Mouse (Mus musculus): ENCODE measurements at regions not wholly inside any gene's neighbourhood (a gene's known extent, or its start where the extent isn't known, plus 50 kb on each side); places are given as distances from the start of the nearest gene placed in this dataset.

DNA sequence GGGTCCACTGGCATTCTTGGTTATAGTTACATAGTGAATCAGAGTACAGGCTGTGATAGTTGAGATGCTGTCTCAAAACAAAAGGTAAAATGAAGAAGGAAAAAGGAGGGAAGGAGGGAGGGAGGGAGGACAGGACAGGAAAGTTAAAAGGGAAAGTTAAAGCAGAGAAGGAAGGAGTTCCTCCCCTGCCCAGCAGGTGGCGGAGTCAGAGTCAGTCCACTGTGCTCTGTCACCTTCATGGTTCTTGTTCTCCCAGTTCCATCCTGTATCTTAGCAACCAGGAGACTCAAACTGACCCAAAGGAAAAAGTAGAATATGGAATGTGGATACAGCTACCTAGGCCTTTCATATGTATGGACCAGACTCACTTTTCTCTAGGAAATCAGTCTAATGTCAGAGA is 288.3 kb downstream of the Pdcd6ip start:
- Histone ChIP-seq H3K36me3 (no peaks in the 10 kb centered on the region), H3K27ac (no peak overlapping the region), H3K4me3 (no peak overlapping the region), H3K4me1 (replicated peaks) (peaks cover 3% of the 10 kb centered on the region; the same call in 1 of the 2 replicates), H3K9ac (no peak overlapping the region), H3K27me3 (no peaks in the 10 kb centered on the region), H3K9me3 (replicated peaks) (no peaks in the 10 kb centered on the region), H3K4me2 (no peak overlapping the region)
- no peak for ATAC-seq (replicated peaks; ENCODE audit: insufficient number of reproducible peaks, insufficient read depth, low FRiP score, low read depth)
- 75% methylated on average over 1 of the region's 1 CpGs for WGBS

DNA sequence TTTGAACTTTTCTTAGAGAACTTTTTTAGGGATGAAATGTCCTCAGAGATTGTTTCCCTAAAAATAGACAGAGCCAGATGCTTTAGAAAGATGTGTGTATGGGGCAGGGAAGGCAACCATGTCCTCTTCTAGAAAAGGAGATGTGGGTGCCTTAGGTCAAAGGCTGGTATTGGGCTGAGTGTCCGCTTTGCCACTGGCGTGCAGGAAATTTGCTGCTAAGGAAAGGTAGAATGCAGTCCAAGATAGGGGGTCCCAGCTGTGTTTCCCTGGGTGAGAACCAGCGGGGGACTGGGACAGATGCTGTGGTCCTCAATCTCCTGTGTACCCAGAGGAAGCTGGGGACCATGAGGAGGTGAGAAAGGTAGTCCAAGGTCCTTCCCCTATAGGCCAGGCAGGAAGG is 291.0 kb downstream of the Pdcd6ip start:
- Histone ChIP-seq H3K27me3 (no peaks in the 10 kb centered on the region), H3K4me2 (no peak overlapping the region), H3K9ac (no peak overlapping the region), H3K4me1 (replicated peaks) (peaks cover 6% of the 10 kb centered on the region; the same call in 1 of the 2 replicates), H3K27ac (no peak overlapping the region), H3K4me3 (no peak overlapping the region), H3K36me3 (no peaks in the 10 kb centered on the region), H3K9me3 (replicated peaks) (no peaks in the 10 kb centered on the region)
- ATAC-seq (replicated peaks; ENCODE audit: insufficient number of reproducible peaks, insufficient read depth, low FRiP score, low read depth), result no peak
- WGBS, result 88% methylated on average over 3 of the region's 3 CpGs

DNA sequence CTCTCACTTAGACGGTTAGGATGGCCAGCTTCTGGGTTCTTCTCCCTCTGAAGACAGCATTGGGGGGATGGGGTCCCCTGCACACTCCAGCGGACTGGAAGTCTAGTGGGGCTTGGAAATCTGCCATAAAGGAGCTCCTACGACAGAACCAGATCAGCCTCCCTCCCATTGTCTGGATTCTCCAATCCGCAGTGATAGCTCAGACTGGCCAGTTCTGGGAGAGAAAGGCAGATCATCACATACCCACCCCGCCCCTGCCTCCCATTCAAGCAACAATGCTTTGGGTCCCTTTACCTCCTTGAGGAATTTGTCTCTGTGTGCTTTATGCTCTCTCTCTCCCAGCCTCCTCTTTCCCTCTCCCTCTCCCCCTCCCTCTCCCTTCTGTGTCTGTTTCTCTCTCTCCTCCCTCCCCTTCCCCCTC is 292.5 kb downstream of the Pdcd6ip start:
- no peaks in the 10 kb centered on the region for H3K9me3 ChIP-seq (replicated peaks)
- H3K9ac ChIP-seq, result no peak overlapping the region
- H3K4me3 ChIP-seq, result no peak overlapping the region
- peaks cover 6% of the 10 kb centered on the region; the same call in 1 of the 2 replicates for H3K4me1 ChIP-seq (replicated peaks)
- WGBS, result 34% methylated on average over 5 of the region's 5 CpGs
- H3K36me3 ChIP-seq, result no peaks in the 10 kb centered on the region
- no peak for ATAC-seq (replicated peaks; ENCODE audit: insufficient number of reproducible peaks, insufficient read depth, low FRiP score, low read depth)
- H3K27me3 ChIP-seq, result no peaks in the 10 kb centered on the region
- H3K4me2 ChIP-seq, result no peak overlapping the region
- H3K27ac ChIP-seq, result no peak overlapping the region

DNA sequence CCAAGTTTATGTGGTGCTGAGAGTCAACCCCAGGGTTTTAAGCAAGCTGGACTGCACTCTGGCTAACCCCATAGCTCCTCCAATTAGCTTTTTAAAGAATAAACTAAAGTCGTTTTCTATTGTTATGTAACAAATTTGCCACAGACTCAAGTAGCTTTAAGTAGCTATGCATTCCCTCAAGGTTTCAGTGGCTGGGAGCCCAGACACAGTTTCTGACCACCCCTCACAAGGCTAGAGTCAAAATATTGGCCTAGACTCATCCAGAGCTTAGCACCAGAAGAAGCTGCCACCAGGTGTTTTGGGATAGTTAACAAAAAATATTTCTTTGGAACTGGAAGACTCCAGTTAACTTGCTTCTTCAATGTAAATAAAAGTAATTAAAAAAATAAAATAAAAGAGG is 293.4 kb downstream of the Pdcd6ip start:
- Histone ChIP-seq H3K4me3 (no peak overlapping the region), H3K36me3 (no peaks in the 10 kb centered on the region), H3K4me2 (no peak overlapping the region), H3K9ac (no peak overlapping the region), H3K27me3 (no peaks in the 10 kb centered on the region), H3K4me1 (replicated peaks) (peaks cover 6% of the 10 kb centered on the region; the same call in 1 of the 2 replicates), H3K27ac (no peak overlapping the region), H3K9me3 (replicated peaks) (no peaks in the 10 kb centered on the region)
- no peak for ATAC-seq (replicated peaks; ENCODE audit: insufficient number of reproducible peaks, insufficient read depth, low FRiP score, low read depth)
- WGBS, result 41% methylated on average over 1 of the region's 1 CpGs

DNA sequence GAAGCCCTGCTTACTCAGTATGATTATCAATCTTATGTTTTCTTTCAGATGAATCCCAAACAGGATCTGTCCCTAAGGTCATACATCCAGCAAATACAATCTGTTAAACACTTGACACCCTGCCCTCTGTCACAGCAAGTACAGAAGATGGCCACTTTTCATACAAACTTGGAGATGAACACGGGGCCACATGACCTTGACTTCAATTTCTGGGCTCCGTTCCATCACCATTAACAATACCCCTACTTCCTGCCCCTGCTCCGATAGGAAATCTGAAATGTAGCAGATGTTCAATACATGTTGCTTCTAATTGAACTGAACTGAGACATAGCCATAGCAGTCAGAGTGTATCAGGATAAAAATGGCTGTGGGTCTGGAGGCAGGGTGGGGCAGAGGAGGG is 294.2 kb downstream of the Pdcd6ip start:
- Histone ChIP-seq H3K27ac (no peak overlapping the region), H3K36me3 (no peaks in the 10 kb centered on the region), H3K4me1 (replicated peaks) (peaks cover 6% of the 10 kb centered on the region; the same call in 1 of the 2 replicates), H3K9me3 (replicated peaks) (no peaks in the 10 kb centered on the region), H3K4me2 (no peak overlapping the region), H3K4me3 (no peak overlapping the region), H3K27me3 (no peaks in the 10 kb centered on the region), H3K9ac (no peak overlapping the region)
- WGBS, result 50% methylated on average over 3 of the region's 3 CpGs
- no peak for ATAC-seq (replicated peaks; ENCODE audit: insufficient number of reproducible peaks, insufficient read depth, low FRiP score, low read depth)

DNA sequence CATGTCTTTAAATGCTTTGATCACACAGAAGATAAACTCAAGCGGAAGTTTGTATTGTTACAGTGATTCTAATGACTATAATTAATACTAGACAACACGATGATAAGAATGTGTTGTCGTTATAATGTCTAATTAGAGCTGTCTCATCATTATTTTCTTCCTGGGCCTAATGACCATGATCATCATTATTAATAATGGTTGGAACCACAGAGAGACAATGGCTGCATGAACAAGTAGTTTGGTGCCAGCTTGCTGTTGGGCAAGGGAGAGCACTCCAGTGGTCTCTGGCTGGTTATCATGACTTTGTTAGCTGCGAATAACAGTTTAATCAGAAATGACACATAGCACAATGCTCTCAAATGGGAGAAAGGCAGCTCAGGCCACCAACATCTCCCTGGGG is 296.4 kb downstream of the Pdcd6ip start:
- Histone ChIP-seq H3K4me3 (no peak overlapping the region), H3K4me2 (no peak overlapping the region), H3K36me3 (no peaks in the 10 kb centered on the region), H3K27me3 (no peaks in the 10 kb centered on the region), H3K9me3 (replicated peaks) (no peaks in the 10 kb centered on the region), H3K4me1 (replicated peaks) (peaks cover 6% of the 10 kb centered on the region; the same call in 1 of the 2 replicates), H3K9ac (no peak overlapping the region), H3K27ac (no peak overlapping the region)
- 82% methylated on average over 4 of the region's 4 CpGs for WGBS
- no peak for ATAC-seq (replicated peaks; ENCODE audit: insufficient number of reproducible peaks, insufficient read depth, low FRiP score, low read depth)

DNA sequence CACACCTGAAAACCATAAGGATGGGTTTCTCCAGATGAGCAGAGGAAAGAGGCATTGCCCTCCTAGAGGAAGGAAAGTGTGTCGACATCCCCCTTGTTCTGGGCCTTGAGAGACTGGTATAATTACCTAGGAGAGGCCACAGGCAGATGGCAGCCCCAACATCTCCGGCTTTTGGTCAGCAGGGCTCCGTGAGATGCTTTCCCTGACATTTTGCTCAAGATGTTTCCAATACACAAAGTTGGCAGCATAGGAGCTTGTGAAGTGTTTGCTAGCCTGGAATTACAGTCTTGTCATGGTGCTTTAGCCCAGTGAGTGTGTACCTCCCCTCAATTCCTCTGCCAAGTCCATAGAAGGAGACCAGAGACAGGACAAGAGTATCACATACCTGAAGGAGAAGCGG is 299.5 kb downstream of the Pdcd6ip start:
- no peak overlapping the region for H3K9ac ChIP-seq
- H3K27ac ChIP-seq, result no peak overlapping the region
- no peaks in the 10 kb centered on the region for H3K9me3 ChIP-seq (replicated peaks)
- ATAC-seq (replicated peaks; ENCODE audit: insufficient number of reproducible peaks, insufficient read depth, low FRiP score, low read depth), result no peak
- H3K4me1 ChIP-seq (replicated peaks), result no peaks in the 10 kb centered on the region
- H3K4me3 ChIP-seq, result no peak overlapping the region
- WGBS, result 82% methylated on average over 4 of the region's 4 CpGs
- no peaks in the 10 kb centered on the region for H3K27me3 ChIP-seq
- no peak overlapping the region for H3K4me2 ChIP-seq
- no peaks in the 10 kb centered on the region for H3K36me3 ChIP-seq

DNA sequence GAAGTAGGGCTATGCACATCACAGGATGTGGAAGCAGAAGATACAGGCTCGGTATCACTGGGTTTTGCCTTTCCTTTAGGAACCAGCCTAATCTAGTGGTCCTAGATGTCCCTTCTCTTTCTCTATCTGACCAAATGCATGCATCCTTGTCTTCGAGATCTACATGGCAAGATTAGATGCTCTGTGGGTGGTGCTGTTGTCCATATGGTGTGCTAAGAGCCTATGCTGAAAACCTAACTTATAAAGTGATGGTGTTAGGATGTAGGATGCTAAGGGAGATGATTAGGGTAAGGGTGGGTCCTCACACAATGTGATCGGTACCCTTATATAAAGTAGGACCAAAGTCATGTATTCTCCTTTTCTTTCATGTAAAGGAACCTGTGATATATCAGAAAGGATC is 313.7 kb downstream of the Pdcd6ip start:
- H3K9me3 ChIP-seq (replicated peaks), result no peaks in the 10 kb centered on the region
- H3K27ac ChIP-seq, result no peak overlapping the region
- H3K4me3 ChIP-seq, result no peak overlapping the region
- no peak overlapping the region for H3K9ac ChIP-seq
- no peaks in the 10 kb centered on the region for H3K27me3 ChIP-seq
- no peaks in the 10 kb centered on the region for H3K36me3 ChIP-seq
- no peak overlapping the region for H3K4me2 ChIP-seq
- no peak for ATAC-seq (replicated peaks; ENCODE audit: insufficient number of reproducible peaks, insufficient read depth, low FRiP score, low read depth)
- H3K4me1 ChIP-seq (replicated peaks), result no peaks in the 10 kb centered on the region
- WGBS, result 73% methylated on average over 3 of the region's 3 CpGs

DNA sequence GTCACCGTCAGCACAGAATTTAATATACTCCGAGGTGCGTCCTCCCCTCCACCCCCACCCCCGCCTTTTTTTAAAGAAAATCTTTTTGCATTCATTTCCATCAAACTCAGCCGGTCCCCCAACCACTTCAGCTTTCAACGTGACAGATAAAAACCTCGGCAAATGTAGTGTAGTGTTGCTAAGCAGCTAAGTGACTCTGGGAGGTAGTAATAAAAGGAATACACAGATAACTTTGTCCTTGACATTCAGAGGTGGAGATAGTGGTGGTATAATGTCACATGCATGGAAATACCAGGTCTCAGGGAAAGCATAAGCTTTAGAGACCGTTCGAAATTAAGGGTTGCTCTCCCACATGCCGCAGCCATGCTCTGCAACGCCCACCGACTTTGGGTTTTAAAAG is 320.7 kb downstream of the Pdcd6ip start:
- Histone ChIP-seq H3K4me3 (no peak overlapping the region; the same call in 1 of the 2 replicates), H3K27ac (peak overlapping the region; percentile 12; the same call in 1 of the 2 replicates), H3K4me2 (peak overlapping the region; percentile 29), H3K9ac (no peak overlapping the region), H3K27me3 (no peaks in the 10 kb centered on the region), H3K36me3 (no peaks in the 10 kb centered on the region), H3K4me1 (replicated peaks) (peaks cover 10% of the 10 kb centered on the region), H3K9me3 (replicated peaks) (no peaks in the 10 kb centered on the region)
- 0 out of 2 replicates have a peak, but pooled peaks have one; percentile 64 for ATAC-seq (replicated peaks; ENCODE audit: insufficient number of reproducible peaks, insufficient read depth, low FRiP score, low read depth)
- 43% methylated on average over 12 of the region's 12 CpGs for WGBS

DNA sequence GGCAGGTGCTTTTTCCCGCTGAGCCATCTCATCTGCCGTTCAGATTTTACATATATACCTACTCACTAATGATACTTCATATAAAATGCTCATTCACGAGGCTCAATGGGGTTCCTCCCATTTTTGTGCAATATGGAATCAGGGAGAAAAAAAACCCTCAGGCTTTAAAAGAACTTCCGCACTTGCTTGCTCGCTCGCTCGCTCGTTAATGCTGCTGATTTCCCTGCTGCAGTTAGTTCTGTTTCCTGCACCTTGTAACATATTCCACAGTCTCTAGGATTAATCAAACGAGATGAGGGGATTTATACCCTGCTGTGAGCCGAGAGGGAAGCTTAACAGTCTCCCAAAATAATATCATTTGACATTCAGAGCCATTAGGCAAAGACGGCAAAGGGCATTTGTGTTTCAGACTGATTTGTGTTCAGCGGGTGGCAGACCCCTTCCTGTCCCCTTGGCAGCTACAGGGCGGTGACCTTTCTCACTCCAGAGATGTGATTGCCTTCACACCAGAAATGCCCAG is 326.4 kb downstream of the Pdcd6ip start:
- H3K4me1 ChIP-seq (replicated peaks), result peaks cover 10% of the 10 kb centered on the region
- H3K27ac ChIP-seq, result no peak overlapping the region
- no peaks in the 10 kb centered on the region for H3K27me3 ChIP-seq
- no peaks in the 10 kb centered on the region for H3K9me3 ChIP-seq (replicated peaks)
- WGBS, result 58% methylated on average over 13 of the region's 13 CpGs
- no peak overlapping the region for H3K9ac ChIP-seq
- H3K4me3 ChIP-seq, result no peak overlapping the region
- no peaks in the 10 kb centered on the region for H3K36me3 ChIP-seq
- ATAC-seq (replicated peaks; ENCODE audit: insufficient number of reproducible peaks, insufficient read depth, low FRiP score, low read depth), result no peak
- H3K4me2 ChIP-seq, result no peak overlapping the region

DNA sequence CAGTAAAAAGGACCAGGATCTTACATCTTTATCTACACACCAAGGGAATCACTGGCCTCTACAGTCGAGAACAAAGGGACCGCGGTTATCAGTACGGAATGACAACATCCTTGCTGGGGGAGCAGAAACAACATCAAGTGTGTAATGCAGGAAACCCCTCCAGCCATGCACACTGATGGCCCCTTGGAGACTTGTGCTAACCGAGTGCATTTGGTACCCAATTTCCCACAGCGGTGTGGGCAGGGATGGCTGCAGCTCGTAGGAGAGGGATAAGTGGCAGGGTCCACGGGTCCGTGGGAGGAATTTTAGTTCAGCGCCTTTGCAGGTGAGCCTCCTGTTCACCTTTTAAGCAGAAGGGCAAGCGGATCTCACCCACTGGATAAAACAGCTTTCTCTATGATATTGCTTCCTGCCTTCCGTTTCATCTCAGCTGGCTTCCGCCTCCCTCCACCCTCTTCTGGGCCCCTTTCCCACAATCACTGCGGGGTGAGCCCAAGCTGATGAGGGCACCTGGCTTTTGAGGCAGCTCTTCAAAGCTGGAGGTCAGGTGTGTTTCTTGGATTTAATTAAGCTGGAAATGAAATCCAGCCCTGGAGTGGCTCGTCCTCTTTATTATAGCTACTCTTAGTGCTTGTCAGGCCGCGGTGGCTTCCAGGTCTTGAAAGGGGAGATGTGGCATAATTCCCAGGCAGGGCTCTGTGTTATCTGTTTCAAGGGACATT is 327.5 kb downstream of the Pdcd6ip start:
- 0 out of 2 replicates have a peak overlapping the region, but pooled peaks have one; percentile 8 for H3K4me2 ChIP-seq
- 44% methylated on average over 17 of the region's 17 CpGs for WGBS
- ATAC-seq (replicated peaks; ENCODE audit: insufficient number of reproducible peaks, insufficient read depth, low FRiP score, low read depth), result no peak

DNA sequence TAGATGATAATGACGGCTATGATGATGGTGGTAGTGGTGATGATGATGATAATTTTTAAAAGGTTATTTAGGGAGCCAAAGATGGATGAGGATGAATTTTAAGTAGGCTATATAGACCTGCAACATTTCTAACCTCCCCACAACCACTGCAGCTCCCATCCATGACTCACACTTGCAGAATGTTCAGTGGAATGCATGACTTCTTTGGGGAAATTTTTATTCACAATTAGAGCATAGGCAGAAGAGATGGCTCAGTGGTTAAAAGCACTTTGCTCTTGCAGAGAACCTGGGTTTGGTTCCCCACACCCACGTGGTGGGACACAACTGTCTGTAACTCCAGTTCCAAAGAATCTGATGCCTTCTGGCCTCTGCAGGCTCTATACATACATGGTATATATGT is 329.5 kb downstream of the Pdcd6ip start:
- 69% methylated on average over 2 of the region's 2 CpGs for WGBS
- Histone ChIP-seq H3K27ac (no peak overlapping the region), H3K9ac (no peak overlapping the region), H3K9me3 (replicated peaks) (no peaks in the 10 kb centered on the region), H3K36me3 (no peaks in the 10 kb centered on the region), H3K4me1 (replicated peaks) (peaks cover 10% of the 10 kb centered on the region), H3K4me3 (no peak overlapping the region), H3K4me2 (no peak overlapping the region), H3K27me3 (no peaks in the 10 kb centered on the region)
- ATAC-seq (replicated peaks; ENCODE audit: insufficient number of reproducible peaks, insufficient read depth, low FRiP score, low read depth), result no peak

More for the DNA sequence above, 327.5 kb downstream of the Pdcd6ip start:
- Histone ChIP-seq H3K9ac (no peak overlapping the region), H3K27ac (no peak overlapping the region), H3K4me1 (replicated peaks) (peaks cover 10% of the 10 kb centered on the region), H3K4me3 (no peak overlapping the region), H3K9me3 (replicated peaks) (no peaks in the 10 kb centered on the region), H3K36me3 (no peaks in the 10 kb centered on the region), H3K27me3 (no peaks in the 10 kb centered on the region)
